Mouse (Mus musculus): ENCODE measurements at regions not wholly inside any gene's neighbourhood (a gene's known extent, or its start where the extent isn't known, plus 50 kb on each side); places are given as distances from the start of the nearest gene placed in this dataset.

DNA sequence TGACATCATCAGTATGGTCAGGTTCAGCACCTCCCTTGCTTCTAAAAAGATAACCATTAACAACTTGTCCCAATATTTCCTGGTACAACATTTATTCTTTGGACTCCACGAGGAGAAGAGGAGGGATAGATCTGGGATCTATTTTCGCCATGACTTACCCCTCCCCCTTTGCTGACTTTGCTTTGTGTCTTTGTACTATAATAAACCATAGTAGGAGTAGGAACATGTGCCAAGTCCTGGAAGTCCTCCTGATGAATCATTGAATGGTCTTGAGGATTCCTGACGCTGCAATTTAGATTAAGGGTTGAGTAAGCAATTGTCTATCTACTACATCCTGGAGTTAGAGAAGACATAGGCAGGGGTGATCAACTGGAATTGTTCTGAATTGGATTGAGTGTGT lies 71.2 kb downstream of the Rbm11 start:
- no peak overlapping the region for H3K4me2 ChIP-seq (ENCODE audit: low read depth, low read length)
- H3K9ac ChIP-seq (replicated peaks; ENCODE audit: low read length): no peak overlapping the region
- H3K4me3 ChIP-seq (ENCODE audit: low read length): no peak overlapping the region
- no peak for ATAC-seq
- no peaks in the 10 kb centered on the region for H3K9me3 ChIP-seq (ENCODE audit: low read length)
- H3K27ac ChIP-seq: no peak overlapping the region
- WGBS: 83% methylated on average over 3 of the region's 3 CpGs
- H3K36me3 ChIP-seq (ENCODE audit: insufficient read depth, low read length): no peaks in the 10 kb centered on the region
- no peaks in the 10 kb centered on the region for H3K27me3 ChIP-seq (ENCODE audit: insufficient read depth, low read length)
- H3K4me1 ChIP-seq (ENCODE audit: insufficient read depth, low read length): no peaks in the 10 kb centered on the region
- DNase-seq (ENCODE audit: low spot score): no peak
- TF ChIP-seq CTCF (IDR thresholded peaks at IDR 0.05; ENCODE audit: low read depth): no peak

GRCm38 (mm10) chr16:75667589-75667988 lies 74.9 kb downstream of the Rbm11 start:
- DNase-seq (ENCODE audit: low spot score) (no peak), ATAC-seq (no peak)
- H3K36me3 ChIP-seq (ENCODE audit: insufficient read depth, low read length): no peaks in the 10 kb centered on the region
- no peak overlapping the region for H3K9ac ChIP-seq (replicated peaks; ENCODE audit: low read length)
- H3K27me3 ChIP-seq (ENCODE audit: insufficient read depth, low read length): no peaks in the 10 kb centered on the region
- H3K27ac ChIP-seq: no peak overlapping the region
- H3K4me3 ChIP-seq (ENCODE audit: low read length): no peak overlapping the region
- H3K9me3 ChIP-seq (ENCODE audit: low read length): no peaks in the 10 kb centered on the region
- WGBS: 92% methylated on average over 2 of the region's 2 CpGs
- H3K4me1 ChIP-seq (ENCODE audit: insufficient read depth, low read length): no peaks in the 10 kb centered on the region
- H3K4me2 ChIP-seq (ENCODE audit: low read depth, low read length): no peak overlapping the region
- no peak for TF ChIP-seq CTCF (IDR thresholded peaks at IDR 0.05; ENCODE audit: low read depth)

- H3K4me1 ChIP-seq (ENCODE audit: insufficient read depth, low read length): no peaks in the 10 kb centered on the region
- no peak for DNase-seq (ENCODE audit: low spot score)
- no peaks in the 10 kb centered on the region for H3K9me3 ChIP-seq (ENCODE audit: low read length)
- 60% methylated on average over 1 of the region's 1 CpGs for WGBS
- no peak overlapping the region for H3K9ac ChIP-seq (replicated peaks; ENCODE audit: low read length)
- no peak overlapping the region for H3K4me3 ChIP-seq (ENCODE audit: low read length)
- no peaks in the 10 kb centered on the region for H3K27me3 ChIP-seq (ENCODE audit: insufficient read depth, low read length)
- no peak for ATAC-seq
- no peaks in the 10 kb centered on the region for H3K36me3 ChIP-seq (ENCODE audit: insufficient read depth, low read length)
- TF ChIP-seq CTCF (IDR thresholded peaks at IDR 0.05; ENCODE audit: low read depth): no peak
- no peak overlapping the region for H3K27ac ChIP-seq
- H3K4me2 ChIP-seq (ENCODE audit: low read depth, low read length): no peak overlapping the region
Observed at GRCm38 (mm10) chr16:75672112-75672511, 79.5 kb downstream of the Rbm11 start.

DNA sequence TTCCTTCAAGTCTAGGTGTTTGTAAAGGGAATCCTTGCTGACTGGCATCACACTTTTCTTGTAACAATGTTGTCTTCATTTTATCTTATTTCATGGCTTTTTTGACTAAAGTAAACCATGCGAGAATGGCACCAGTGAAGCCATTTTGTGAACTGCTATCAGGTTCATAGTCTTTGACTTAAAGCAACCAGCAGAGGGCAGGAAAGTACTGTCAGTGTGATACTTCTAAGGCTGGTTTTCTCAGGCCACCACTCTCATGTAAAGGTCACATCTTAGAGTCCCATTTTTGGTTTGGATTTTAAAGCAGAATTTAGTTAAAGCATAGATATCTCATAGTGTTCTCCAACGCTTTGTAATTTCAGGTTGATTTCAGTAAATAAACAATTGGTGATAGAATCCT lies 83.2 kb downstream of the Rbm11 start:
- no peaks in the 10 kb centered on the region for H3K9me3 ChIP-seq (ENCODE audit: low read length)
- no peak overlapping the region for H3K4me2 ChIP-seq (ENCODE audit: low read depth, low read length)
- no peaks in the 10 kb centered on the region for H3K4me1 ChIP-seq (ENCODE audit: insufficient read depth, low read length)
- no peak overlapping the region for H3K4me3 ChIP-seq (ENCODE audit: low read length)
- no peaks in the 10 kb centered on the region for H3K36me3 ChIP-seq (ENCODE audit: insufficient read depth, low read length)
- DNase-seq (ENCODE audit: low spot score) (peak; percentile 89), ATAC-seq (0 out of 2 replicates have a peak, but pooled peaks have one; percentile 70)
- no peak overlapping the region for H3K9ac ChIP-seq (replicated peaks; ENCODE audit: low read length)
- no peaks in the 10 kb centered on the region for H3K27me3 ChIP-seq (ENCODE audit: insufficient read depth, low read length)
- TF ChIP-seq CTCF (IDR thresholded peaks at IDR 0.05; ENCODE audit: low read depth): peak; percentile 83
- no peak overlapping the region for H3K27ac ChIP-seq
- WGBS: 49% methylated on average over 2 of the region's 2 CpGs

GRCm38 (mm10) chr16:75677180-75677579 lies 84.5 kb downstream of the Rbm11 start:
- Histone ChIP-seq H3K36me3 (ENCODE audit: insufficient read depth, low read length) (no peaks in the 10 kb centered on the region), H3K4me3 (ENCODE audit: low read length) (no peak overlapping the region), H3K9ac (replicated peaks; ENCODE audit: low read length) (no peak overlapping the region), H3K4me2 (ENCODE audit: low read depth, low read length) (no peak overlapping the region), H3K27me3 (ENCODE audit: insufficient read depth, low read length) (no peaks in the 10 kb centered on the region), H3K27ac (no peak overlapping the region), H3K4me1 (ENCODE audit: insufficient read depth, low read length) (no peaks in the 10 kb centered on the region), H3K9me3 (ENCODE audit: low read length) (no peaks in the 10 kb centered on the region)
- TF ChIP-seq CTCF (IDR thresholded peaks at IDR 0.05; ENCODE audit: low read depth): no peak
- WGBS: 37% methylated on average over 1 of the region's 1 CpGs
- ATAC-seq (peak; percentile 43; the same call in 1 of the 2 replicates), DNase-seq (ENCODE audit: low spot score) (no peak)
